Mouse (Mus musculus): ENCODE measurements at regions not wholly inside any gene's neighbourhood (a gene's known extent, or its start where the extent isn't known, plus 50 kb on each side); places are given as distances from the start of the nearest gene placed in this dataset.

- TF ChIP-seq CTCF (IDR thresholded peaks at IDR 0.05 in 2 of 3, conservative IDR thresholded peaks at IDR 0.05 in 1 of 3; ENCODE audit: control insufficient read depth in 1 of 3, insufficient read depth in 1 of 3, low read depth in 2 of 3, low read length in 3 of 3, poor library complexity in 1 of 3, severe bottlenecking in 1 of 3), result no peak
- TF ChIP-seq POLR2AphosphoS2 (IDR thresholded peaks at IDR 0.05; ENCODE audit: low read length), result no peak
- no peak for TF ChIP-seq NELFE (IDR thresholded peaks at IDR 0.05; ENCODE audit: low read depth, low read length)
- TF ChIP-seq E2F4 (IDR thresholded peaks at IDR 0.05; ENCODE audit: borderline replicate concordance, low read depth, low read length), result no peak
- TF ChIP-seq TBP (IDR thresholded peaks at IDR 0.05; ENCODE audit: low read depth, low read length), result no peak
- TF ChIP-seq HCFC1 (IDR thresholded peaks at IDR 0.05; ENCODE audit: low read depth, low read length), result no peak
- no peak for TF ChIP-seq MYB (IDR thresholded peaks at IDR 0.05; ENCODE audit: low read depth, low read length)
- no peak for TF ChIP-seq MYC (IDR thresholded peaks at IDR 0.05; ENCODE audit: low read depth, low read length)
- no peak for TF ChIP-seq GATA1 (IDR thresholded peaks at IDR 0.05; ENCODE audit: low read depth, low read length)
Measured at GRCm38 (mm10) chr2:115031134-115031533, 376.4 kb upstream of the Dph6 start.

All from MEL (cell line).